Mouse (Mus musculus) heart, adult 2 months (tissue): ENCODE results near the gene 4930579G24Rik.

ENCODE experiments used
- CTCF ChIP-seq: fragments of 200-600 bp; IDR thresholded peaks from 2 replicates; pipeline ENCODE4 v1.8.1; 2022; ENCODE audit warnings: antibody characterized with exemption, mild to moderate bottlenecking, moderate library complexity
- POLR2A ChIP-seq: fragments of 200-500 bp; IDR thresholded peaks from 2 replicates; pipeline ENCODE4 v1.6.1; 2011; ENCODE audit warnings: mild to moderate bottlenecking, low read depth, low read length, control low read depth; ENCODE audit not compliant: insufficient read depth

DNA sequence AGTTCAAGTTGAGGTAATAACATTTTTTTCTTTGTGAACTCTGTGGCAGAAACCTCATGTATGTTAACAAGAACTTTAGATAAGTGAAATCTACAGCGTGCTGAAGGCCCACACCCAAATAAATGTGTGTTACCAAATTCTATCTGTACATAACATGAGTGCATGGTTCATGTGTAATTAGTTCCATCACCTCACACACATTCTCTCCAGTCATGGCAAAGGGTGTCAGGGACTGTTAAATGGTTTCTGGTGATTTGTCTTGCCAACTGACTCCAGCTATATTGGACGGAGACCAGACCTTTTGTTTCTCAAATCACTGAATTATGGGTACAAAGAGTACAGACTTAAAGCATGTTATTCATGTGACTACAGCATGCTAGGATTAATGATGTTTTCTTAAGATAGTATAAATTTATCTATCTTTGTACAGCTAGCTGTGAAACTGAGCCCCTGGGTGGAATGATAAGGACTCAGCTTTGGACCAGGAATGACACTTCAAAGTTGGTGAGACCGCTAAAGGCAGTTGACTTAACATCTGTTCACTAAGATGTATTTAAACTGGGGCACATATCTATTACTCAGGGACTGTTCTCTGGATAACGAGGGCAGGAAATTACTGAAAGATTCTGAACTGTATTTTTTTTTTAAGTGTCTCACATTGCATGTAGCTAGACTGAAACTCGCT is 48.8 kb upstream of the 4930579G24Rik start:
- TF ChIP-seq CTCF = no peak
- TF ChIP-seq POLR2A = no peak
